Mouse (Mus musculus) gastrocnemius, postnatal 4 days (tissue): ENCODE results near the gene Kctd21. TPM values are rescaled to one million over a fixed set of nuclear protein-coding genes. Genes with fewer than 3 reads are reported as not detected.

Experiments
- DNase-seq, 2 experiments: peaks; one replicate each; pipeline ENCODE4 v3.0.0; 2021 to 2022; ENCODE audit warnings: low spot score in 2 of 2, mixed read lengths in 2 of 2
- long read RNA-seq, 2 experiments: library from polyadenylated mRNA; stranded (forward); transcript quantifications; one replicate each; pipeline ENCODE4 v2.0.0; 2021
- total RNA-seq, 2 experiments: library from RNA; stranded (reverse); gene quantifications; 2 replicates each; pipeline ENCODE4 v1.2.3; 2021

The Kctd21 gene
- total RNA-seq = 1 to 10 TPM; 2.0 to 2.7 TPM
- long read RNA-seq, experiment 1 = 0 reads
- long read RNA-seq, experiment 2, partial matches to known transcripts = 0 of 1 reads
- long read RNA-seq, experiment 2, other reads (novel, unspliced or antisense) = 0 of 1 reads

- peak; percentile 93 to 96 for DNase-seq
Observed at GRCm38 (mm10) chr7:97331726-97332666, at the start of gene Kctd21, which contains the start of gene Usp35. TSS of gene Kctd21 (plus strand) at chr7:97332327. TSS of gene Usp35 (minus strand) at chr7:97332020.

- no peak for DNase-seq
Observed at GRCm38 (mm10) chr7:97296986-97297385, 35.1 kb upstream of the Kctd21 start.

- peak in 1 of 2 experiments; percentile 46 for DNase-seq
Observed at GRCm38 (mm10) chr7:97297466-97297865, 34.7 kb upstream of the Kctd21 start.

DNA sequence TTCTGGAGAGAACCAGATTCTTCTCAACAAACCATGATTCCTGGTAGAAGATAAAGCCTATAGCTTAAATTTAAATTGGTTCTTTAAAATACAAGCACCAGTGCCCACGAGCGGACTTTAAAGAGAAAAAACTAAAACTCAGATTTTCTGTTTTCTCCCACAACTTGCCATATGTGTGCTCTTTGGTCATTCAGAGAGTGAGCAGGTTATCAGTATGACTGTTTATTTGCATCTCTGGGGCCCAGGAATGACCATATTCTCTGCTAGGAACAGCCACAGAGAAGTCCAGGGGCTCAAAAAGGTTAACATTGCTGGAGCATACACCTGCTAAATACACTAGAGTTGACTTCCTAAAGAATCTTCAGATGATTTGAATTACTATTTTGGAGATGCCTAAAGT is 33.8 kb upstream of the Kctd21 start:
- DNase-seq = no peak

GRCm38 (mm10) chr7:97298943-97299342 is 33.2 kb upstream of the Kctd21 start:
- no peak for DNase-seq

GRCm38 (mm10) chr7:97300914-97301313 is 31.2 kb upstream of the Kctd21 start:
- no peak for DNase-seq

DNA sequence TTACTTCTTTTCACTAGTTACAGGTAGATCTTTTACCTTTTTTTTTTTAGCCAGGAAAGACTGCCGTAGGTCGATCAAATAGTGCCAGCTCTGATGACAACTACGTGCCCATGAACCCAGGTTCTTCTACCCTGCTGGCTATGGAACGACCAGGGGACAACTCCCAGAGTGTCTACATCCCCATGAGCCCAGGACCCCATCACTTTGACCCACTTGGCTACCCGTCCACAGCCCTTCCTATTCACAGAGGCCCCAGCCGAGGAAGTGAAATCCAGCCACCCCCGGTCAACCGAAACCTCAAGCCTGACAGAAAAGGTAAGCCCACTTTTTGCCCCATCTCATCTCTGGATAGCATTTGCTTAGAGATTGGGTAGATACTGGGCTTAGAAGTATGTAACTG is 30.8 kb upstream of the Kctd21 start:
- DNase-seq = no peak

DNA sequence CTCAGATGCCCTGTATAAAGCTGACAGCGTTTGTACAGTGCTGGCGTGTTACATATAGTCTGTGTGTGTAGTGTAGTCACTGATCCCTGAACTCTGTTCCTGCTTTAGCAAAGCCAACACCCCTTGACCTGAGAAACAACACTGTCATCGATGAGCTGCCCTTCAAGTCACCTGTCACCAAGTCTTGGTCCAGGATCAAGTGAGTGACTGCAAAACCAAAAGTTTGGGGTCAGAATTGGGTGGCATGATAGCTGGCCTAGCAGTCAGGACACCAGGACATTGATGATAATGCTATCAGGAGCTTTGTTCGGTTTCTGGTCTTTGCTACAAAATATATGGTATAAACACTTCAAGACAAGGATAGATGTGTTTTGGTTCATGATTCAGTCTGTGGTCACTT is 29.9 kb upstream of the Kctd21 start:
- DNase-seq = no peak

DNA sequence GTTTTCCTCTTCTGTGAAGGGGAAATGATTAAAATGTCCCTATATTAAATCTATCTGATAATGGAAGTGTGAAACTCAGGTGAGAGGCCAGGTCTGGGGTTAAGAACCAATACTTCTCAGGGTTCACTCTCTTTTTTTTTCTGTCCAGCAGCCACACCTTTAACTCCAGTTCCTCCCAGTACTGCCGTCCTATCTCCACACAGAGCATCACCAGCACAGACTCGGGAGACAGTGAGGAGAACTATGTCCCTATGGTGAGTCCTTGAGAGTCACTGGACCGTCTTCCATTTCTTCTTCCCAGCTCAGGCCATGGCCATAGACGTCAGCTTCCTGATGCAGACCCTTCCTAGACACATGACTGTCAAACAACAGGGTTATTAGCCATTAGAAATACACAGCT is 29.3 kb upstream of the Kctd21 start:
- DNase-seq = no peak

DNA sequence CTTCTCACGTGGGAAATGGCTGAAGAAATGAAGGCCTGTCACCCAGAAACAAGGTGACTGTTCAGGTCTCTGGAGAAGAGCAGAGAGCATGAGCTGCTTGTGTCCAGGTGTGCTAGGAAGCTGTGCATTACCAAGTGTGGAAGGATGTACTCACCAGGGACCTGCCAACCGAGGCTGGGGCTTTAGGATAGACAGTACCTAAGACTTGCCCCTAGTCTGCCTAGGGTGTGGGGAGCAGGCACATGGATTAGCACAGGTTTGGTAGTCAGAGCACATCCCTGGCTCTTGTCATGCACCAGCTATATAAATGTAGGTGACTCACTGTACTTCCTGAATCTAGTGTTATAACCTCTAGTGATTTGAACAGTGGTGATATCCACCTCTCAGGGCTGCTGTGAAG is 28.5 kb upstream of the Kctd21 start:
- no peak for DNase-seq

GRCm38 (mm10) chr7:97304471-97304870 is 27.7 kb upstream of the Kctd21 start:
- DNase-seq = no peak

- DNase-seq = no peak
Observed at GRCm38 (mm10) chr7:97305206-97305605, 26.9 kb upstream of the Kctd21 start.

DNA sequence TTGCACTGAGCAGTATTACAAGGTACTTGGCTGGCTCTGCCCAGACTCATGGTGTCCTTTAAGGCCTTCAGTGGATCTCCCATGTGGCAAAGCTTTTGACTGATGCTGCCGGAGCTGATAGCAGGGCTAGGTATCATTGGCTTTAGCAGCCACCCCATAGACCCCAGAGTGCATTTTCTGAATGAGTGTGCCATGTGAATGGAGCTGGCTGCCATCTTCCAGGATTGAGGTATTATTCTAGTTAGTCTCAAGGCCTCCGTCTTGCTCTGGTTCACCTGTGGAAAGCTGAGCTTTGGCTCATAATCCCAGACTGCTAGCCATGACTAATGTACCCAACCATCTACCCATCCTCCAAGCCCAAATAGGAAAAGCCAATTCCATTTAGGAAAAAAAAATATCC is 25.3 kb upstream of the Kctd21 start:
- DNase-seq = peak in 1 of 2 experiments; percentile 3

DNA sequence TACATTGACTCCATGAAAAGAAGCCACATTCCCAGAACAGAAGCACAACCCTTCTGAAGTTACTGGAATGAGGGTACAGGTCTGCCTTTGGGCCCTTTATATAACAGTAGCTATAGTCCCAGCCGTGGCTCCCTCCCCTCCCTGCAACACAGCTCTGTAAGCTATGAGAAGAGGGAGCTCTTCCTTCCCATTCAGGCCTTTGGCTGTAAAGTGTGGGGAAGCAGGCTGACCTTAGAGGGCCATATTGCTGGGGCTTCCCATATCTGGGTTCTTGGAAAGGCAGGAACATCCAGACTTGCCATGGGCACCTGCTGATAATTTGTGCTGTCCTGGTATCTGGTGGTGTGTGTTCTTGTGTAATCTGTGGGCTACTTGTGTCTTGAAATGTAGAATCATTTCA is 24.6 kb upstream of the Kctd21 start:
- peak in 1 of 2 experiments; percentile 2 for DNase-seq

GRCm38 (mm10) chr7:97309461-97310340 is 22.4 kb upstream of the Kctd21 start:
- DNase-seq = no peak

DNA sequence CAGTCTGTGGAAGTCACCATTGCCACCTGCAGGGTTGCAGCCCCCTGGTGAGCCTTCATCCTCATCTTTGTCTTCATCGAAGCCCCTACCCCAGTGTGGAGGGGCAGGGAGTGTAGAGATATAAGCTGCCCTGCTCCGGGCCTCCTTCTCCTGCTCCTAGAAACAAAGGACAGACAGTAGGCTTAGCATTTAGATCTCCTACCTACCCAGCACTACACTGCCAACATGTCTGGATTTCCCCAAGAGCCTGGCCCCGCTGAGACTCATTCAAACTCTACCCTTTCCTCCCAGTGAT is 21.8 kb upstream of the Kctd21 start:
- DNase-seq = no peak

GRCm38 (mm10) chr7:97311620-97312019 is 20.5 kb upstream of the Kctd21 start:
- DNase-seq = no peak

- peak in 1 of 2 experiments; percentile 9 for DNase-seq
Observed at GRCm38 (mm10) chr7:97312196-97312595, 19.9 kb upstream of the Kctd21 start.

DNA sequence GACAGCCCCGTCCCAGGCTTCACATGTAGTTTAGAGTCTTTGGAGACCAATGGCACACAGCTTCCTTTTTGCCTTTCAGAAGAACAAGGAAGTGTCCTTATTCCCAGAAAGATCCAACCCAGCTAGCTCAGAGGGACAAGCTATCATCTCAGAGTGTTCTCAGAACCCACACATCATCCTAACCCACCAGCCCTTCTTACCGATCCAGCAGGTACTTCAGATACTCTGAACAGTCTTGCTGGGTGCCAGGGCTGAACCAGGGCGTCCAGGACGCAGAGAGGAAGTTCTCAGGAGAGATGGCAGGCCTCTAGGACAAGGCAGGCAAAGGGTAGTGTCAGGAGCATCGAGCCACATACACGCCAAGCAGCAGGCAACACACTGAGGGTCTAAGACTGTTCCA is 19.3 kb upstream of the Kctd21 start:
- peak in 1 of 2 experiments; percentile 8 for DNase-seq

GRCm38 (mm10) chr7:97313364-97313995 is 18.6 kb upstream of the Kctd21 start:
- no peak for DNase-seq

DNA sequence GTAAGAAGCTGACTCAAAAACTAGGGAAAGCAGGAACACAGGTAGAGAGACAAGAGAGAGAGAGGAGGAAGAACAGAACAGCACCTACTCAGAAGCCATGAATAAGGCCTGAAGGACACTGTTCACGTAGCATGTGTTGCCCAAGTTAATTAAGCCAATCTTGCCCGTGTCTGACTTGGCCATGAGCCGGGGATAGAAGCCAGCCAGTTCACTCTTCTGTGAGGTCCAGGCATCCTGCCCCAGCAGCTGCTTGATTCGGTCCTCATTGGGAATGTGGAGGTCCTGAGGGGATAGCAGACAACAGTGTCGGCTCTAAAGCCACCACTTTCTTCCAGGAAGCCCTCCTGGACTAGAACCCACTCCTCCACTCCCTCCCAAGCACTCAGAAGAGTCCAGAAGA is 17.5 kb upstream of the Kctd21 start:
- DNase-seq = peak in 1 of 2 experiments; percentile 47
